Mouse (Mus musculus): ENCODE data around the gene Mme. TPM values are rescaled to one million over a fixed set of nuclear protein-coding genes. Genes with fewer than 3 reads are reported as not detected.

The Mme gene
- polyA plus RNA-seq (2016; fragmentation: Nextera tagmentation; extraction: Ambion mirVana): 4.4 and 4.8 TPM in 2 replicates

DNA sequence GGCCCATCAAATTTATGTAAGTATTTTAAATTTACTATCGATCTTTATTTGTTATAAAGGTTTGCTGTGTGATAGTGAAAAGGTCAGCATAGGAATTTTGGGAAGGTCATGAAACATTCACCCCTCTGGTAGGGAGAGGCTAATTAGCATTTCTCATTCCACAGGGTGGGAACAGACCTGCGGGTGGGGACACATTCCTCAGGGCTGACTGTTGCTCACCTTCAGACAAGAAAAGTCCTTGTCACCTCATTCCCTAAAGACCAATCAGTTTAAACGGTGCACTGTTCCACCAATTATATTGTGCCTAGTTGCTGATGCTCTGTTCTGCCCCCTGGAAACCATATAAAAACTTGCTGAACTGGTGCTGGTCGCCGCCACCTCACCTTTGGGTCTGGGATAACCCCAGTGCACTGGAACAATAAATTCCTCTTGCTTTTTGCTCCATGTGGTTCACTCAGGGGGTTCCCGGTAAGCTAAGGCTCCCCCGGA lies at the start of gene Mme:
TSS of gene Mme (plus strand) at position 439 of the 489 bp plus-strand sequence.
- no peak within 1 kb of the TSS for H3K4me3 ChIP-seq
- H3K36me3 ChIP-seq: no peaks in the 10 kb centered on the region
- H3K4me2 ChIP-seq (replicated peaks): no peak within 1 kb of the TSS
- no peak within 1 kb of the TSS for H3K27ac ChIP-seq
- no peak within 1 kb of the TSS for H3K9ac ChIP-seq
- no peak for ATAC-seq (ENCODE audit: low FRiP score, low read depth)
- no peaks in the 10 kb centered on the region for H3K9me3 ChIP-seq
- WGBS: 87% methylated on average over 7 of the region's 7 CpGs
- H3K4me1 ChIP-seq: no peaks in the 10 kb centered on the region
- no peaks in the 10 kb centered on the region for H3K27me3 ChIP-seq (replicated peaks)

DNA sequence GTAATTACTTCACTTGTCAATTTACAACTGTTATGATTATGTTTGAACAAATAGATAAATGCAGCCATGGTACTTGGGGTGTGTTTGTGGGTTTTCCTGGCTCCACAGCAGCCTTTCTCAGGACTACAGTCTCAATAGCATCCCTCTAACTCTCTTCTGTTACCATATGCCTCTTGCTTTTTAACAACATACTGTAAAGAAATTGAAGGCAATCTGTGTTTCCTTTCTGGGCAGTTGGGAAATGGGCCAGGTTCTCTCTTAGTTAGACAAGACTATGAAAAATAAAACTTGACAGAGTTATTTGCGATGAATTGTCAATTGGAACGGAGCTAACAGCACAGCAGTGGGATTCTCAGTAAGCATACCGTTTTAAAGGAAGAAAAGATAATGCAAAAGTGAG lies 44.8 kb upstream of the Mme start:
- Histone ChIP-seq H3K4me2 (replicated peaks) (no peak overlapping the region), H3K4me3 (no peak overlapping the region), H3K4me1 (peaks cover 3% of the 10 kb centered on the region; the same call in 1 of the 2 replicates), H3K27ac (no peak overlapping the region), H3K36me3 (no peaks in the 10 kb centered on the region), H3K9me3 (no peaks in the 10 kb centered on the region), H3K9ac (no peak overlapping the region), H3K27me3 (replicated peaks) (no peaks in the 10 kb centered on the region)
- ATAC-seq (ENCODE audit: low FRiP score, low read depth): no peak
- WGBS: 86% methylated on average over 3 of the region's 3 CpGs

DNA sequence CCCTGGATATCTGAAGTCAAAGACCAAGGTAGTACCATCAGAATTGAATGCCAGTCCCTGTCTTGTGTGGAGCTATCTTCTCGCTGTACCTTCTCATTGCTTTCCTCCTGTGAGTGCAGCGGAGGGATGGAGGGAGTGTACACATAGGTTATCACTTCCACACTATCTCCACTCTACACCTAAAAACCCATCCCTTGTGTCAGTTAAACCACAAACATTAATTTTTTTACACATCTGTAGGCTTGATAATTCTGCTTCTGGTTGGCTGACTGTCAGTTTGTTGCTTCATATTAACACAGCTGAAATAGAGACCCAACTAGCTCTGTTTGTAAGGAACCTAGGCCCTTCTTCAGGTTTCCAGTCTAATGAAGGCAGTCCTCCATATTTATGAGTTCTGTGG lies 43.3 kb upstream of the Mme start:
- Histone ChIP-seq H3K27ac (no peak overlapping the region), H3K4me1 (peaks cover 3% of the 10 kb centered on the region; the same call in 1 of the 2 replicates), H3K4me2 (replicated peaks) (no peak overlapping the region), H3K27me3 (replicated peaks) (no peaks in the 10 kb centered on the region), H3K36me3 (no peaks in the 10 kb centered on the region), H3K4me3 (no peak overlapping the region), H3K9ac (no peak overlapping the region), H3K9me3 (no peaks in the 10 kb centered on the region)
- WGBS: 100% methylated on average over 2 of the region's 2 CpGs
- no peak for ATAC-seq (ENCODE audit: low FRiP score, low read depth)

DNA sequence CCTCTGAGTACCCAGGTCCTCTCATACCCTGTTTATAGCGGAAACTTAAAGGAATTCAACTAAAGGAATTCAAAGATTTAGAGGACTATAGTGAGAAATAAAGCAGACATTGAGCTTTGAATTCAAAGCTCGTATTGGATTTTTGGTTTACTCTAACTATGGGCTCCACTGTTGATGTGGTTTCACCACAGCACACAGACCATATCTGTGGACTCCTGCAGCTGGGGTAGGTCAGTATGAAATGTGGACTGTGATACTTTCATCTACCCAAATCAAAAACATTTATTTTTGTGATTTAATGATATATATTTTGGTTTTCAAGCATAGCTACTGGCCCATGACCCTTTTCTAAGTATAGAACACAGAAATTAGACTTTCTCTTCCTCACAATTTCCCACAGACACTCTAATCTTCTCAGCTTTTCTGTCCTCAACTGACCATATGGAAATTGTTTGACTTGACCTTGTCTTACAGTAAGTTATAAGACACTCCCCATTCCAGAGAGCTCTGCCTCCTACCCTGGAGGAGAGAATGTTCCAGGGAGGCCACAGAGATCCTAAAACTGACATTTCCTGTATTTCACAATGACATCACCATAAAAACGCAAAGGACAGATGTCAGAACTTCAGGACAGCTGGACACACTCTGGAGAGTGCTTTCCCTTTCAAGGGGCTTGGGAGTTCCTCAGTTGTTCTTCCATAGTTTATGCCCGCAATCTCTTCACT lies 19.3 kb upstream of the Mme start:
- no peaks in the 10 kb centered on the region for H3K9me3 ChIP-seq
- no peak for ATAC-seq (ENCODE audit: low FRiP score, low read depth)
- H3K4me2 ChIP-seq (replicated peaks): no peak overlapping the region
- no peak overlapping the region for H3K4me3 ChIP-seq
- no peak overlapping the region for H3K9ac ChIP-seq
- H3K36me3 ChIP-seq: no peaks in the 10 kb centered on the region
- WGBS: 84% methylated on average over 4 of the region's 4 CpGs
- H3K4me1 ChIP-seq: no peaks in the 10 kb centered on the region
- H3K27ac ChIP-seq: no peak overlapping the region
- no peaks in the 10 kb centered on the region for H3K27me3 ChIP-seq (replicated peaks)

DNA sequence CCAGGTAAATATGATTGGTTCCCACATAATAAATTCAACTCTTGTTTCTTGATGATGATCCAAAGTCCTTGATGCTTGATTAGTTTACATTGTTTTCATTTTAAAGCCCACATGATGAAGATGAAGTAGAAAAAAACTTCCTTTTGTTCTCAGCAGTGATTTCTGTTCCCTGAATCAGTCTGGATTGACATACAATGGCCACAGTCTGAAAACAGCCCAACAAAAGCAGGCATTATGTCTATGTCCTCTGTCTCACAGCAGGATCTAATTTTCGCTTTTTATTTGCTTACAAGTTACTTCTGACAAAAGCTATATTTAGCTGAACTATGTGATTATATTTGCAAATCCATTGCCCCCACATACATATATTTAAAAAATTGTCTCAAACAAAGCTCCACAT lies 17.7 kb upstream of the Mme start:
- H3K27ac ChIP-seq: no peak overlapping the region
- no peaks in the 10 kb centered on the region for H3K27me3 ChIP-seq (replicated peaks)
- ATAC-seq (ENCODE audit: low FRiP score, low read depth): no peak
- no peak overlapping the region for H3K9ac ChIP-seq
- no peaks in the 10 kb centered on the region for H3K4me1 ChIP-seq
- H3K9me3 ChIP-seq: no peaks in the 10 kb centered on the region
- H3K4me3 ChIP-seq: no peak overlapping the region
- H3K4me2 ChIP-seq (replicated peaks): no peak overlapping the region
- 22% methylated on average over 1 of the region's 1 CpGs for WGBS
- no peaks in the 10 kb centered on the region for H3K36me3 ChIP-seq

DNA sequence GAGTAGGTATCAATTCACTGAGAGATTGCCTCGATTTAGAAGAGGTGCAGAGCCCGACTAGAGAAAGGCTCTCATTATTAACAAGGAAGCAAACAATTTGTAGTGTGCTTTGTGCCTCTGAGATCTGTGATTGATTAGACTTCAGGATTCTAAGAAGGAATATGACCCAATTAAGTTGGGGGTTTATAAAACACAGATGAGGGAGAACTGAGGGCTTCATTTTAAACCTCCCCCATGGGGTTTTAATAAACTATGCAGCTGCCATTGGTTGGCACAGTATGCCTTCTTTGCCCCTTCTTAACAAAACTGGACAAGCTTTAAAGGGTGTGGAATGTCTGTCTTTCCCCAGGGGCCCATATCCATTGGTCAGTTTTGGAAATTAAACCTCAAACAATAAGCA lies 5.4 kb upstream of the Mme start:
- no peak overlapping the region for H3K4me2 ChIP-seq (replicated peaks)

DNA sequence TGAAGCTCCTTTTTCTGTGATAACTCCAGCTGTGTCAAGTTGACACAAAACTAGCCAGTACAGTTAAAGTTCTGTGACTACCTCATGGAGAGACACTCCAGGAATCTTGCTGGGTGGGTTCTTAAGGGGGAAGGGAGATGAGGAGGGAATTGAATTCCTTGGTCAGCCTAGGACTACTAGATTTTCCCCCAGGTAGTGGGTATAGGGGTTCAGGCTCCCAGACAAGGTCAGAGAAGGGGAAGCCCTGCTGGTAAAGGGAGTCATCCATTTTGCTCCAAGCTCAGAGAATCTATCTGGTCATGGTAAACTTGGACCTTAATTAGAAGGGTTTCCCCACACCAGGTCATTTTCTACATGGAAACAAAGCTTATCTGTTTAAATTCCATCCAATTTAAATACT lies 2.4 kb downstream of the Mme start:
- Histone ChIP-seq H3K9me3 (no peaks in the 10 kb centered on the region), H3K27ac (no peak overlapping the region), H3K4me1 (no peaks in the 10 kb centered on the region), H3K9ac (no peak overlapping the region), H3K4me2 (replicated peaks) (no peak overlapping the region), H3K27me3 (replicated peaks) (no peaks in the 10 kb centered on the region), H3K4me3 (no peak overlapping the region), H3K36me3 (no peaks in the 10 kb centered on the region)
- ATAC-seq (ENCODE audit: low FRiP score, low read depth): no peak

More for the DNA sequence above, 5.4 kb upstream of the Mme start:
- no peak for ATAC-seq (ENCODE audit: low FRiP score, low read depth)
- WGBS: 47% methylated on average over 2 of the region's 2 CpGs
- Histone ChIP-seq H3K36me3 (no peaks in the 10 kb centered on the region), H3K4me3 (no peak overlapping the region), H3K4me1 (no peaks in the 10 kb centered on the region), H3K27me3 (replicated peaks) (no peaks in the 10 kb centered on the region), H3K9ac (no peak overlapping the region), H3K9me3 (no peaks in the 10 kb centered on the region), H3K27ac (no peak overlapping the region)

DNA sequence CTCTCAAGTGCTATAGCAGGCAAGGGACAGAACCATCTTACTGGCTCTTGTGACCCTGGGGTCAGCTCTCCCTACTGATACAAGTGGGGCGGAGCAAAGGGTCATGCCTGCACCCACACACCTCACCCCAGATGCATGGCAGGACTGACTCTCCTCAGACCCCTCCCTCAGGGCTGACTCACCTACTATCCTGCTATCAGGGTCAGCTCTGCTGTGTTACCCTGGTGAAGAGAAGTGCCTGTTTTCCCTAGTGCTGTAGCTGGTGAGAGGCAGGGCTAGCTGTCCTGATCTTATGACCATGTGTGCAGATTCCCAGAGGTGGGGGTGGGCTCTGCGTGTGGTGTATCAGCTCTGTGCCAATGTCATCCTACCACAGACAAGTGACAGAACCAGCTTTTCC lies 30.8 kb downstream of the Mme start:
- Histone ChIP-seq H3K9me3 (no peaks in the 10 kb centered on the region), H3K36me3 (no peaks in the 10 kb centered on the region), H3K9ac (no peak overlapping the region), H3K4me2 (replicated peaks) (no peak overlapping the region), H3K27me3 (replicated peaks) (no peaks in the 10 kb centered on the region), H3K4me3 (no peak overlapping the region), H3K27ac (no peak overlapping the region), H3K4me1 (no peaks in the 10 kb centered on the region)
- ATAC-seq (ENCODE audit: low FRiP score, low read depth): no peak
- 81% methylated on average over 2 of the region's 2 CpGs for WGBS

DNA sequence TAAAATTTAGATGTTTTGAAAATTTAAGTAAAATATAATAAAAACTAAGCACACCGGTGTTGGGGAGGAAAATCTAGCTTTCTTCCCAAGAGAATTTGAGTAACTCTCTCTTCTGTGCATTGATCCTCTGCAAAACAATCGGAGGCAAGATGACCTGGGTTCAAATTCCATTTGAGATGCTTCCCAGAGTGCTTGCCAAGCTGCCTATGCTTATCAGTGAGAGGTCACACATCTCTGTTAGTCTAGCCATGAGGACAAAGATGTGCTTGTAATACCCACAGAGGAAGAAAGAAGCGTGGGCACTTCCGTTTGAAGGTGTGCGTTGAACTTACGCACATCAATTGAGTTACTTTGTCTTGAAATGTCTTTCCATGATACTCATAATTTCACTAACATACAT lies 53.0 kb downstream of the Mme start:
- 86% methylated on average over 6 of the region's 6 CpGs for WGBS
- Histone ChIP-seq H3K4me3 (no peak overlapping the region), H3K4me2 (replicated peaks) (no peak overlapping the region), H3K9ac (no peak overlapping the region), H3K27me3 (replicated peaks) (peaks cover 15% of the 10 kb centered on the region; the same call in 1 of the 2 replicates), H3K36me3 (no peaks in the 10 kb centered on the region), H3K9me3 (no peaks in the 10 kb centered on the region), H3K4me1 (0 out of 2 replicates have a peak, but pooled peaks cover 4% of the 10 kb centered on the region), H3K27ac (no peak overlapping the region)
- ATAC-seq (ENCODE audit: low FRiP score, low read depth): no peak

DNA sequence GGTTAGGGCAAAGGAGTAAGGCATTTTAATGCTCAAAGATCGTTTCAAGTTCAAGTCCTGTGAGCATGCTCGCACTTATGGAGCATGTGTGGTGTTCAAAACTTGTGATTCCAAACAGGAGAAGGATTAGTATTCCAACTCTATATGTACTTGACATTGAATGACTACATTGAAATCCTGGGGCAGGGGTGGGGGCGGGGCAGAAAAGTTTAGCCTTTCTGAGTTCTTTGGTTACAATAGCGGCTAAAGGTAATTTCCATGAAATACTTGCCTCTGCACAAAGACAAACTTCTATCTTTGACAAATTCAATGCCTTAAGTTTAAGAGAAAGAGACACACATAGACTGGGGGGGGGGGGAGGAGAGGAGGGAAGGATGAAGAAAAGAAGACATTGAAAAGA lies 53.5 kb downstream of the Mme start:
- H3K9ac ChIP-seq: peak overlapping the region; percentile 62; the same call in 1 of the 2 replicates
- 0 out of 2 replicates have a peak, but pooled peaks cover 4% of the 10 kb centered on the region for H3K4me1 ChIP-seq
- H3K27ac ChIP-seq: no peak overlapping the region
- H3K4me3 ChIP-seq: peak overlapping the region; percentile 69; the same call in 1 of the 2 replicates
- ATAC-seq (ENCODE audit: low FRiP score, low read depth): no peak
- H3K4me2 ChIP-seq (replicated peaks): peak overlapping the region; percentile 100
- 40% methylated on average over 4 of the region's 4 CpGs for WGBS
- peaks cover 15% of the 10 kb centered on the region; the same call in 1 of the 2 replicates for H3K27me3 ChIP-seq (replicated peaks)
- no peaks in the 10 kb centered on the region for H3K9me3 ChIP-seq
- no peaks in the 10 kb centered on the region for H3K36me3 ChIP-seq

DNA sequence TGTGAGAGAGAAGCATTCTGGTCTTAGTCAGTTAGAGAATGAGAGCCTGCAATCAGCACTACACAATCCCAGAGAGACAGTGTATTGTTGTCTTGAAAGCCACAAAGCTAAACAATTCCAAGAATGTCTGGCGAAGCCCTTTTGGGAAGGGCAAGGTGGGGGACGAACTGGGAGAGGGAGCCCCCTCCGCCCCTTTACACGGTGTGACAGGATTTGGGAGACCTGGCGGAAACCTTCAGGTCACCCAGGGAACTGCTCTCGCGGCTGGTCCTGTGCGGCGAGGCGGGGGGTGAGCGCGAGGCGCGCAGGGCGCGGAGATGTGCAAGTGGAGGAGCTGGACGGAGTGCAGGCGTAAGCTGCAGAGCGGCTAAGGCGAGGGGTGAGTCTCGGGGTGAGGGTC lies 53.9 kb downstream of the Mme start:
- ATAC-seq (ENCODE audit: low FRiP score, low read depth): peak; percentile 89
- 0 out of 2 replicates have a peak, but pooled peaks cover 4% of the 10 kb centered on the region for H3K4me1 ChIP-seq
- peaks cover 15% of the 10 kb centered on the region; the same call in 1 of the 2 replicates for H3K27me3 ChIP-seq (replicated peaks)
- 0% methylated on average over 21 of the region's 21 CpGs for WGBS
- H3K9me3 ChIP-seq: no peaks in the 10 kb centered on the region
- H3K36me3 ChIP-seq: no peaks in the 10 kb centered on the region
- no peak overlapping the region for H3K27ac ChIP-seq
- H3K4me3 ChIP-seq: peak overlapping the region; percentile 69
- peak overlapping the region; percentile 100 for H3K4me2 ChIP-seq (replicated peaks)
- H3K9ac ChIP-seq: peak overlapping the region; percentile 62

DNA sequence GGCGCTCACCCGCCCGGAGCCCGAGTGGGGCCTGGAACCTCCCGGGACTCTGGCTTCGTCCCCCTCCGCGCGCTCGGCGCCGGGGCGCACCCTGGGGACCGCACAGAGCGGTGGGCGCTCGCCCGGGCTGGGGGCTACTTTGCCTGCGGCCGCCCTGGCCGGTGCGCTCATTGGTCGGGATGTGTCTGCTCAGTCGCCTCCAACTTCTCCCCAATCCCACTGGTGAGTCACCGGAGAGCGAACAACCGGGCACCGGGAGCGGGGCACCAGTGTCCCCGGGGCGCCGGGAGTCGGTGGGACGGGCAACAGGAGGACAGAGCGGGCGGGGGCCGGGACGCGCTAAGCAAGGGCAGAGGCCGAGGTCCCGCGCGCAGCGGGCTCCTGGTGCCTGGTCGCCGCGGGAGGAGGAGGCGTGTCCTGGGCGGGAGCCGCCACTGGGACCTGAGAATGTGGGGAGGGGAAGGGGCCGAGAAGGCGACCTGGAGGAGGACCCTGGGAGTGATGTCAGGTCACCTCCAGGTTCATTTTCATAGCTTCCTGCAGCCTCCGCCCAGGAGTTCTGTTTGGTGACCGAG lies 54.4 kb downstream of the Mme start:
- under 1% methylated on average over 54 of the region's 54 CpGs for WGBS

More for the DNA sequence above, 54.4 kb downstream of the Mme start:
- Histone ChIP-seq H3K4me2 (replicated peaks) (peak overlapping the region; percentile 100), H3K27me3 (replicated peaks) (peaks cover 15% of the 10 kb centered on the region; the same call in 1 of the 2 replicates), H3K9ac (peak overlapping the region; percentile 62), H3K4me1 (0 out of 2 replicates have a peak, but pooled peaks cover 4% of the 10 kb centered on the region), H3K4me3 (peak overlapping the region; percentile 69), H3K27ac (no peak overlapping the region), H3K36me3 (no peaks in the 10 kb centered on the region), H3K9me3 (no peaks in the 10 kb centered on the region)
- ATAC-seq (ENCODE audit: low FRiP score, low read depth): peak; percentile 84
